Mouse (Mus musculus) spleen, adult 12 weeks (tissue): ENCODE results near the gene Khdc1a.
A peak's percentile ranks its signal among the peaks of the same experiment; 100 is the strongest.
"Not testable (repeated sequence)": the region's sequence is repeated elsewhere in the genome, so short reads cannot be mapped to it uniquely, and the experiment has no call there.

ENCODE experiments used
- DNase-seq: peaks from one replicate; pipeline ENCODE4 v3.0.0; 2022; ENCODE audit warnings: low spot score

Khdc1a gene

DNA sequence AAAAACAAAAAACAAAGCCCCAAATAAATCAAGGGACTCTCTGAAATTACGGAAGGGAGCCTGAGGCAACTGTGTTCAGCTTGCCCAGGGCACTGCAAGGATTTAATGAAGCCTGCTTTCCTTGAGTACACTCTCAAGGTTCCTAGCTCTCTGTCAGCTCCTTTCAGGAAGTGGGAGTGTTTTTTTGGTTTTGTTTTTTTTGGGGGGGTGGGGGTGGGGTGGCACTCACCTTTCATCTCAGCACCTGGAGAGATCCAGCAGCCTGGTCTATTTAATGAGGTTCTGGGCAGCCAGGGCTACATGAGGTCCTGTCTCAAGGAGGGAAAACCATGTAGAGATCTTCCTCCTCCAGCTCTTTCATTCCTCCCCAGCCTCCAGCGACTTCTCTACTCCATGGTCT is at the start of gene Khdc1a:
Gene Khdc1a, plus strand, starts transcription at position 301 of the 400 bp plus-strand sequence.
- no peak for DNase-seq

DNA sequence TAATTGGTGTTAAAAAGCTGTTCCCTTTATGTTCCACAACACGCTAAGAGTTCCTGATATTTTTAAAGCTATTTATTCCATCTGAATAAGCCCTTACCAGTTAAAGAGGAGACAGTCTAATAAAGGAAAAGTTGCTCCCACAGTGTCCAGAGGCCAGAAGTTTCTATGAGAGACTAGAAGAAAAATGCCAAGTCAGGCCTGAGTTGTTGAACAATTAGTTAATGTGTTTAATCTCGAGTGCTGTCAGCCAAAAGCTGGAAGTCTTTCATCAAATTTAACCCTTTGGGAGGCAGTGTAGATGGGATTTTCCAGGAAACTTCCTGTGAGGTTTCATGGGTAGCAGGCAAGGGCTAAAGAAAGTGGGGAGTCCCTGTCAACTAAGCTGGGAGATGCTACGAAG is 49.6 kb upstream of the Khdc1a start:
- DNase-seq: no peak

DNA sequence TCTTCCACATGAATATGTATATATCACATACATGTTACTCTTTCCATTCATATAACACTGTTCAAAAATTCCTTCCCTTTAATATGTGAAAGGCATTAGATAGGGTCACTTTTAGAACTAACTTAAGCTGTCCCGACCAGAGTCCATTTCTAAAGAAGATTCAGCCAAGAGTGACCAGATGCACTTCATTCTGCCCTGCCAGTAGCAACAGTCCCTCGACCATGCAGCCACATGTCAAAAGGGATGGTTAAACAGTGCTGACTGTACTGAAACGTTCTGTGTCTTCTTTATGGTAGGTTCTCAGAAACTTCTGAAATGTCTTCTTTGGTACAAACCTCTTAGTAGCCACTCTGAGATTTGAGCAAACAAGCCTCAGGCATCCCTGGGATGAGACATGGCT is 47.8 kb upstream of the Khdc1a start:
- DNase-seq: no peak

DNA sequence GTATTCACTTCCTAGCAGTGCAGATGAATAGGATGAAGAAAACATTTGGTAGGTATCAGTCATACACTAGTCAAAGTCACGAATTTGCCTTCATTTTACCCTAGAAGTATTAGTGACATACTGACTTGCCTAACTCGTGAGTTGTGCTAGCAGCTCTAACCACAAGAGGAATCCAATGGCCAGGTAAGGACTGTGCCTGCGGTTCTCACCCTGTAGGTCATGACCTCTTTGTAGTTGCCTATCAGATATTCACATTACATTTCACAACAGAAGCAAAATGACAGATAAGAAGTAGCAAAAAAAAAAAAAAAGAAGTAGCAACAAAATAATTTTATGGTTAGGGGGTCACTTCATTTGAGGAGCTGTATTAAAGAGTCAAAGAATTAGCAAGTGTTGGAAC is 45.3 kb upstream of the Khdc1a start:
- no peak for DNase-seq

DNA sequence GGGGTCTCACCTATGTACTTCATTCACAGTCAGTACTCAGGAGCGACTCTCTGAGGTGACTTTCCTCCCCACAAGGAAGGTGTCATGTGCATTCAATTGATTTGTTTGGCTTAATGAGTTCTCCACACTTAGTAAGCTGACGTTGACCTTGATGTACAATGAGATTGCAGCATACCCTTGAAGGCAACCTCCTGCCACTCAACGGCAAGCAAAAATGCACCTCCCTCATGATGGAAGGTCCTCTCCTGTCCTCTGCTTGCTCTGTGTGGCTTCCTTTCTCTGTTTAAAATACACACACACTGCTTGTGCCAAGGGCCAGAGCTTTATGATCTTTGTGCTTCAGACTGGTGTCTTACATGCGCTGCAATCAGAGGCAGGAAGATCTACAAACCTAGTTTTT is 44.8 kb upstream of the Khdc1a start:
- DNase-seq: no peak

DNA sequence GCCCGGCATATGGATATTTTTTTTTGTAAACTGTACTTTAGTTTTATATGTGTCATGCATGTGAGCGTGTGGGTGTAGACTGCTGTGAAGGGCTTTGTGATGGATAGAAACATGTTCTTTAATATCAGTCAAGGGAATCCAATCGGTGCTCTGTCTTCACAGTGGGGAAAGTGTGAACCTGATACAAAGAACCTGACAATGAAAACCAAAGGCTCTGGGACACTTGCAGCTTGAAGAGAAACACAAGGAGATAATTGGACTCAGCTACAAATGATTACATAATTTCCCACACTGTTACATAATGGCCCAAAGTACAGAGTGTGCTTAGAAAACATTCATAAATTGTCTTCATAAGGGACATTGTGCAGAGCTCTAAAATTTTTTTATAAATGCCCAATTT is 44.0 kb upstream of the Khdc1a start:
- DNase-seq: no peak

DNA sequence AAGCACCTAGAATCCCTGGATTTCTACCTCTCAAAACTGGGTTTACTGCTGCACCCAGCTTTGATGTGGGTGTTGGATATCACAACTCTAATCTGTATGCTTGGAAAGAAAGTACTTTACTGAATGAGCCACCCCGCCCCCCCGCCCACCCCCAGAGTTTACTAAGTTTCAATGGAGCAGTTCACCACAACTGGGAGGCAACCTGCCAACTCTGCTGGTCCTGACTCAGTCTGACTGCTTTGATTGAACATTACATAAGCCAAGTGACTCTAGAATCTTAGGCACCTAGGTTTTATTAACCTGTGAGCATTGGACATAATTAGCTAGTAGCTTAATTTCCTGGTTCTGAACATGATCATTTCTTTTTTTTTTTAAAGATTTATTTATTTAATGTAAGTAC is 35.1 kb upstream of the Khdc1a start:
- DNase-seq: no peak

DNA sequence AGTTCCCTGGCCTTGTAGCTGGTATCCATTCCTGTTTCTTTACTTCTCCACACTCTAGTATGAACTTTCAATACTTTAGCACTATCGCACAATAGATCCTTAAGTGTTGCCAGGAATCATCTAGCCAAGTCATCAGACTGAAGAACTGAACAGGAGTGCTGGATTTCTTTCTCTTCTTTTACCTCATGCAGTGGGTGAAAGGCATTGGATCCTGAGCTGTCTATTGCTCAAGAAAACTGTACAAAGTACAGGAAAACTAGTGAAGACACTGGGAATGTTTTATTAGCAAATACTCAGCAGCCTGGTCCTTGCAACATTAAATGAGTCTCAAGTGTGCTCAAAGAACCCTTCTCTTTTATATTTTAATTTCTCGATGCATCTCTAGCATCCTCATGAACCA is 33.7 kb upstream of the Khdc1a start:
- DNase-seq: no peak

DNA sequence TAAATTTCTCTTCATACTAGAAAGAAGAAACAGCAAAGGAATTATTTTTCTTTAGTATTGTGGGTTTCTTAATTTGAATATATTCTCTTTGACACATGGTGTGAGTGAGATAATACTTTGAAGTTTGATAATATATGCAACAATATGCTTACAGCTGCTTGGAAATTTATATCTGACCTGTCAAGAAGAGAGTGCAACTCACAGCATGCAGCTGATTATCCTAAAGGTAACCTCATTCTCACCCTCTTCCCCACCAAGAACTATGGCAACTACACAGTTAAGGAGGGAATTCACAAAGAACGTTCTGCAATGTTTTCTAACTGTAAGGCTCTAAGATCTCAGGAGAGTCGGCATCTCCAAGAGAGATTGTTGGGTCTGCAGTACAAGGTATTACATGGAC is 33.1 kb upstream of the Khdc1a start:
- DNase-seq: no peak

DNA sequence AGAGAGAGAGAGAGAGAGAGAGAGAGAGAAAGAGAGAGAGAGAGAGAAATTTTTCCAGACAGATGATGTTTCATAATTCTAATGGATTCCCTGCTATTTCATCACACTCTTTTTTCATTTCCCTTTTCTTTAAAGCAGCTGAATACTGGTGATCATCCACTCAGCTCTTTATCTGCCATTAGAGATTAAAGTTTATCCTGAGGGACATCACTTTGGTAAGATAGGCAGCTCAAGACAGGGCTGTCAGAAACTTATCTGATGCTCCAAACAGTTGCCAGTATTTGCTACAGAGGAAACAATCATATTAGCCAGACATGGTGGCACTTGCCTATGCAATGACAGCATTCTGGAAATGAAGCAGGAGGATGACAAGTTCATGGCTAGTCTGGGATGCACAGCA is 31.2 kb upstream of the Khdc1a start:
- DNase-seq: no peak

DNA sequence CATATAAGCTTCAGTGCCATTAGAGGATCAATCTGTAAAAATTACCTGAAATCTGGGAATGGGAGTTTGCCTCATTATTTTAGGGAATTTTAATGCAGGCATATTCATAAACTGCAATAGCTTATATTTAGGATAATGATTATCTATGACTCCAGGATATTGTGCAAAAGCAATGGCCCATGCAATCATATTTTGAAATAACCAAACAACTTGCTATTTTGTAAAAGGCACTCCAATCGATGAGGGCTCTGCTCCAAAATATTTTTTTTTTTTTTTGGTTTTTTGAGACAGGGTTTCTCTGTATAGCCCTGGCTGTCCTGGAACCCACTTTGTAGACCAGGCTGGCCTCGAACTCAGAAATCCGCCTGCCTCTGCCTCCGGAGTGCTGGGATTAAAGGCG is 29.2 kb upstream of the Khdc1a start:
- DNase-seq: not testable (repeated sequence)

DNA sequence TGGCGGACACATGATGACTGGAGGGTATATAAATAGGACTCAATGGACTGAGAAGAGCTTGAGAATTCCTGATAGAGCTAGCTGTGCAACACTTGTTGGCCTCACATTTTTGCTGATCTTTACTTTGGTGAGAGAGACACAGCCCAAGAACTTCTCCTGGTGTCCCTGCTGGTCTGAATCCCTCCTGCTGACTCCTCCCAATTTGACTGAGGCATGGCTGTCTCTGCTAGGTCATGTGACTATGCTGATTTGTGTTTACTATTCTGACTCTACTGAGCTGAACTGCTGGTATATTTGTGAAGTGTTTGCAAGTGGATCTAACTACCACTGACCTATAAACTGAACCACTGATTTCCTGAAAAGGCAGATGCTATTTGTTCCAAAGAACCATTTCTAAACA is 27.8 kb upstream of the Khdc1a start:
- no peak for DNase-seq

DNA sequence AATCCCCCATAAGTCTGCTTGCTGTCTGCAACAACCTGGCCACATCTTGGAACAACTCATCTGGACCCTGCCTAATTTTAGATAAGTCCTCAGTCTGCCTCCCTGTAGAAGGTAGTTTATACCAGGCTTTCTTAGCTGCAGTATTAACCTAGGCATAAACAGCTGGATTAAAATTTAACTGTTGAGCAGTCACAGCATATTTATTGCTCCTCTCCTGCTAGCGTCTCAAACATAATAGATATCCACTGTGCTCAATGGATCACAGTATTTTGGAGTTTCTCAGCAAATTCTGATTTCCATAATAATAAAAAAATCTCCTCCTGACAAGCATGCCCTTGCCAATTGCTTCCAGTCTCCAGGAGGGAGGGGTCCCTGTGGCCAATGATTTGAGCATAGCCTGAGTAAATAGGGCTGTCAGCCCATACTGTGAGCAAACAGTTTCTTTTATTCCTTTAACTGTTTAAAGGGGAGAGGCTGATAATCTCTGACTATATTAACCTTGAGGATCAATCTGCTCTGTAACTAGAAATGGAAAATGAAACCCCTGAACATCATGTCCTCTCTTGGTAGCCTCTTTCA is 25.4 kb upstream of the Khdc1a start:
- DNase-seq: no peak

DNA sequence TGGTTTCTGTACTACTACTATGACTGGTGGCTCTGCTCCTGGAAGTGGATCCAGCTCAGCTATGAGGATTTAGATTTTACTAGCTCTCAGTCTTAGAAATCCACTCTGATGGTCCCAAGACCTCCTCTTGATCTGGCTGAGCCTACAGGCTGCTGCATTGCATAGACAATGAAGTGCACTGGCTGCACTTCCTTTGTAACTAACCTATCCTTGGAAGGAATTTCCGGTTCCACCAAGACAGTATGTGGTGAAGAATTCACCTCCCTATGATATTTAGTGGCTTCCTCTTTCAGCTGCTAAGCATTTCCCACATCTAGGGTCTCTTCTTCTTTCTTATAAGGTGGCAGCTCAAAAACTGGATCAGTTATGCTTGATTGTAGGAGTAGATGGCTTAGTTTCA is 24.8 kb upstream of the Khdc1a start:
- no peak for DNase-seq

DNA sequence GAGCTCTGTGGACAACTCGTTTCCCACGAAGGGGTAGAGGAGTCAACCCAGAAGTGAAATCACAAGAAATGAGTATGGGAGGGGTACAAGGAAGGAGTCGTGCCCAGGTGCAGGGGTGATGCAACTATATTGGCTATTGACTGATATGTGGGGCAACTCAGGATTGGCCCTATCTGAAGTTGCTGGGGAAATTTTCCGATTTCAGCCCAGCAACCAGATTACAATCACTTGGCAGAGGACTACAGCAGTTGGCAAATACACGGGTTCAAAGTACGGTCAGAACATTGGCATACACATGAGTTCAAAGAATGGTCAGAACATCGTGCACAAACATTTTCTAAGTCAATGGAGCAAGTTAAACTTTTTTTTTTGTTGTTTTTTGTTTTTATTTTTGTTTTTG is 22.7 kb upstream of the Khdc1a start:
- no peak for DNase-seq

DNA sequence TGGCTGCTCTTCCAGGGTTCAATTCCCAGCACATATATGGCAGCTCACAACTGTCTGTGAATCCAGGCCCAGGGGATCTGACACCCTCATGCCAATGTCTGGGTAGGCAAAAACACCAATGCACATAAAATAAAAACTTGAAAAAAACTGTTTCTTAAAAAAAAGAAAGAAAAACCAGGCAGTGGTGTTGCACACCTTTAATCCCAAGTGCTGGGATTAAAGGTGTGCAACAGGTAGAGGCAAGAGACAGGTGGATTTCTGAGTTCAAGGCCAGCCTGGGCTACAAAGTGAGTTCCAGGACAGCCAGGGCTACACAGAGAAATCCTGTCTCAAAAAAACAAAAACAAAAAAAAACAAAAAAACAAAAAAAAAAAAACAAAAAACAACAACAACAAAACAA is 18.3 kb upstream of the Khdc1a start:
- DNase-seq: not testable (repeated sequence)

DNA sequence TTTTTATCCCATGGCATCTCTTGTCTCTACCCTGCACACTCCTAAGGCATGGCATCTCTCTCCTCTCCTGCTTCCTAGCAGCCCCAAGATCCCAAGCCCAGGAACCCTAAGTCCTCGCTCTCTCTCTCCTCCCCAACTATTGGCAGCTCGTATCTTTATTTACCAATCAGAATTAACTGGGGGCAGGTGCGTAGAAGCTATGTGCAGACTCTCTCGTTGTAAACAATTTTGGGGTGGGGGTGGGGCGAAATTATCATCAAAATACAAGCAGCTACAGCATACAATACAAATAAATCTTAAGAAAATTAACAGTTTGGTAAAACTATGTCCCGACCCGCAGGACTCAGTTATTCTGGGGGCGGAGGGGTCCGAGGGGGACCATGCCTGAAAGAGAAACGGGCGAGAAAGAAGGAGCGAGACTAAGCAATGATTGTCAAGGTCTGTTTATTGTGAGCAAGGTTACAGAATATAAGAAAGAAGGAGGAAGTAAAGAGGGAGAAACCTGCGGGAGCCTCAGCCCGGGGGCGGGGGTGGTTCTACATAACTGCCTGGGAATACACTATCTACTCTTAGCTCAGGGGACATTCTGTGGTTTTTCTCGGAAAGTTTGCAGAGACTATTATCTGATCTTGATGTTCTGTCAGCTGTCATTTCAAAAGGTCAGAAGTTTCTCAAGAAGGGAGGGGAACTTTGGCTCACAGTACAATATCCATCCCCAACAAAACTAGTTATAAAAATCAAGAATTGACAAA is 16.0 kb upstream of the Khdc1a start:
- DNase-seq: peak; percentile 12

DNA sequence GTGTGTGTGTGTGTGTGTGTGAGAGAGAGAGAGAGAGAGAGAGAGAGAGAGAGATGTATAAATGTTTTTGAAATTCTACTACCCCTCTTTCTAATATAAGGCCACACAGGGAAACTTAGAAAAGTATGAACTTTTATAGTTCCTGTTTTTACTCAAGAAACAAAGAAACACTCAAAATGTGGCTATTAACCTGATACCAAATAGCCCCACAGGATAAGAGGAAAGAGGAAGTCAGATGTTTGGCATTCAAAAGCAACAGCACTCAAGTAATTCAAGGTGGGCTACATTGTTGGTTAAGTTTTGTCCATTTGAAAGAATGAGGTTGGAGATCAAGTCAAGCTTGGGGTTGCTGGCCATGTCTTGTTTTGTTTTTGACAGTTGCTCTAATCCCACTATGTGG is 13.6 kb upstream of the Khdc1a start:
- DNase-seq: no peak

DNA sequence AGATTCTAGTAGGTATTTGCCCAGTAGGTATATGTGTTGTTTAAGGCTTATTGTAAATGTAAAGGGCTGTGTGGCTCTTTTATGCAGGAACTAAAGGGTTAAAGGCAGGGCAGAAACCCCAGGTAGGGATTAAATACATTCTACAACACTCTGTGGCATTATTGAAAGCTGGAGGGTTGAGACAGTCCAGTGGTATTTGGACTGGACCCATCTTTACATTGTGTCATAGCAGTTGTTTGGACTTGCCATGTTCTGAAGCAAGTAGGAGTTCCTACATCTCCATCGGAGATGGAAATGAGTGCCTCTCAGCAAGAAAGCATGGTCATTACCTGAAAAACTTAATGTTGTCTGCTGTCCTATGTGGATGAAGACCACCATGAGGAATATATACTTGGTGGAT is 8.7 kb upstream of the Khdc1a start:
- no peak for DNase-seq

DNA sequence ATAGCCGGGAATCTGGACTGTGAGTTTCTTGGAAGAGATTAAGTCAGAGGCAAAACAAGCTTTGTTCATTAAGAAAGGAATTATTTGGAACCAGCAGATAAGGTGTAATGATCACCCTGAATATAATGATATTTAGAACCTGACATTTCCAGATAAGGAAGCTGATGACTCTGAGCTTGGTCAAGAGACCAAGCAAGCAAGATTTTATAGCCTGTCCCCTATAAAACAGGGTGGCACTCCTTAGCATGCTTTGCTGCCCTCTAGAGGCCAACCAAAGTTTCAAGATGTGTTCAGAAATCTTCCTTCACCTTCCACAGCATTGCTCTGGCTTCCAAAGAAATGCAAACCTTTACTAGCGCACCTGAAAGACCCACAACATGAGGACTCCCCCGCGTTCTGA is 5.2 kb upstream of the Khdc1a start:
- no peak for DNase-seq

DNA sequence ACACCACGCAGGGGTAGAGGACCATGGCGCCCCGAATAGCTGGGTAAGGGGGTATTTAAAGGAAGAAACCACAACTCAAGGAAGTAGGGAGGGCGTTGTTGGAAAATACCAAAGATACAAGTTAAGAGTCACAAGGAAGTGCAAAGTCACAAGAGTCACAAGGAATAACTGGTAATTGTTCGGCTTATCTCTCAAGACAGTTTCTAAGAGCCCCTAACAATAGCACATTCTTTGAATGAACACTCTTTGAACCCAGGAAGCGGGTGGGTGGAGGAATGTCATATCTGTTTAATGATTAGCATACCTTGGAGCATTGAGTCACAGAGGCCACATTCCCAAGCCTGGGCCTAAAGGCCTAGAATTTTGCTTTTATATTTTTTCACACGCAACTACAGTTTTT is 4.7 kb upstream of the Khdc1a start:
- not testable (repeated sequence) for DNase-seq

DNA sequence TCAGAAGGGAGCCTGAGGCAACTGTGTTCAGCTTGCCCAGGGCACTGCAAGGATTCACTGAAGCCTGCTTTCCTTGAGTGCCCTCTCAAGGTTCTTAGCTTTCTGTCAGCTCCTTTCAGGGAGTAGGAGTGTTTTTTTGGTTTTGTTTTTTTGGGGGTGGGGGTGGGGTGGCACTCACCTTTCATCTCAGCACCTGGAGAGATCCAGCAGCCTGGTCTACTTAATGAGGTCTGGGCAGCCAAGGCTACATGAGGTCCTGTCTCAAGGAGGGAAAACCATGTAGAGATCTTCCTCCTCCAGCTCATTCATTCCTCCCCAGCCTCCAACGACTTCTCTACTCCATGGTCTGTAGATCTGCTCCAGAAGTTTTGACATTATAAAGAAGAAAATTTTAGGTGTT is 18.6 kb downstream of the Khdc1a start, which contains the start of gene Khdc1c:
Gene Khdc1c, plus strand, starts transcription at position 301 of the 400 bp plus-strand sequence.
- not testable (repeated sequence) for DNase-seq

DNA sequence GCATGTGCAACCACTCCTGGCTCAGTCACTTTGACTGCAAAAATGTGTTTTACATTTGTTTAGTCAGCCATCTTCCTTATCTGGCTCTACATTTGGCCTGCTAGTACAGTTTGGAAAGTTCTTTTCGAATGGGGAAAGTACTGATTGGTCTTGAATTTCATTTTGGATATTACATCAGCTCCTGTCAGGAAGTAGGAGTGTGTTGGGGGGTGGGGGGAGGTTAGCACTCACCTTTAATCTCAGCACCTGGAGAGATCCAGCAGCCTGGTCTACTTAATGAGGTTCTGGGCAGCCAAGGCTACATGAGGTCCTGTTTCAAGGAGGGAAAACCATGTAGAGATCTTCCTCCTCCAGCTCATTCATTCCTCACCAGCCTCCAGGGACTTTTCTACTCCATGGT is 33.8 kb downstream of the Khdc1a start, which contains the start of gene Khdc1b:
Gene Khdc1b, plus strand, starts transcription at position 301 of the 400 bp plus-strand sequence.
- DNase-seq: no peak

DNA sequence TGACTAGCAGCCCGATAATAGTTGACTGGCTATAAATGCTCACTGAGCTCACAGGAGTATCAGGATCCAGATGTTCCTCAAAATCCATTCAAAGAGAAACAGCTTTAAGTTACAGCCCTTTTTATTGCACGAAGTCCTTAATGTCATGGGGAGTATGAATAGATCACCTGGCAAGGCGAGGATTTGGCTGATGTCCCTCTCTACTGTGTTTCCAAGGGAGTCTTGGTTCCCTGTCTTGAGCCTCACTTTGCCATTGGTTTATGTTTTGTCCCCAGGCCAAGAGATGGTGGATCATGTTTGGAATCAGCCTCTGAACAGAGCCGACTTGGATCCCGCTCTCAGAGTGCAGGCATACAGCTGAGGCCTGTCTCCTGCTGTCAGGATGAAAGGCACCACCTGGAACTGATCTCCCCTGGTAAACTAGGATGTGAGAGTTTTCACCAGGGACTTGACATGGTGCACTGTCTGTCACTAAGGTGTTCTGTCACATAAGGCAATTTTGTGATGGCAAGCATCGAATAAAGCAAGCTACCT is 41.8 kb downstream of the Khdc1a start:
- DNase-seq: no peak
